Mouse (Mus musculus) liver (tissue): ENCODE measurements around the gene Gm11437.

ENCODE experiments used
- DNase-seq: peaks from one replicate; pipeline ENCODE4 v3.0.0-alpha.2; 2020; ENCODE audit warnings: mixed read lengths

Gm11437 gene

DNA sequence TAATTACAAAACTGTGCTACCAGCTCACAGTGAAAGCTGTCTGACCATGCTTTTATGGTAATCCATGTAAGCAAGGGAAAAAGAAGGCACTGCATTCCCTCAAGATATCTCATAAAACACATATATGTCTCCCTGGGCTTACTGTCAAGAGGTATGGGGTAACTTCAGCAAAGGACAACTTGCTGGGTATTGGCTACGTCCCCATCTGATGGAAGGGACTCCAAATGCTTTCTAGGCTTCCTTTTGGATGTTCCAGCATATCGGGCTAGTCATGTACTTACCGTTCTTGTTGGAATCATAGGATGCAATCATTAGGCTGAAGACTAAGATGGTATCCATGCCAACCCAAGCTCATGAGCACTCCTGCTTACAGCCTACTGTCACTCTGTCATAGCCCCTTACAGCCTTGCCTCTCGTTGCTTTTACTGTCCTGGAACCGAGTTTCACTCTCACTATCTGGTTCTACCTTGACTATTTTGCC lies at the start of gene Gm11437:
Gene Gm11437, minus strand, starts transcription at position 431 of the 481 bp plus-strand sequence.
- DNase-seq: no peak

GRCm38 (mm10) chr11:84210876-84211275 lies 43.6 kb upstream of the Gm11437 start:
- DNase-seq: no peak

GRCm38 (mm10) chr11:84205776-84206175 lies 38.5 kb upstream of the Gm11437 start:
- no peak for DNase-seq

DNA sequence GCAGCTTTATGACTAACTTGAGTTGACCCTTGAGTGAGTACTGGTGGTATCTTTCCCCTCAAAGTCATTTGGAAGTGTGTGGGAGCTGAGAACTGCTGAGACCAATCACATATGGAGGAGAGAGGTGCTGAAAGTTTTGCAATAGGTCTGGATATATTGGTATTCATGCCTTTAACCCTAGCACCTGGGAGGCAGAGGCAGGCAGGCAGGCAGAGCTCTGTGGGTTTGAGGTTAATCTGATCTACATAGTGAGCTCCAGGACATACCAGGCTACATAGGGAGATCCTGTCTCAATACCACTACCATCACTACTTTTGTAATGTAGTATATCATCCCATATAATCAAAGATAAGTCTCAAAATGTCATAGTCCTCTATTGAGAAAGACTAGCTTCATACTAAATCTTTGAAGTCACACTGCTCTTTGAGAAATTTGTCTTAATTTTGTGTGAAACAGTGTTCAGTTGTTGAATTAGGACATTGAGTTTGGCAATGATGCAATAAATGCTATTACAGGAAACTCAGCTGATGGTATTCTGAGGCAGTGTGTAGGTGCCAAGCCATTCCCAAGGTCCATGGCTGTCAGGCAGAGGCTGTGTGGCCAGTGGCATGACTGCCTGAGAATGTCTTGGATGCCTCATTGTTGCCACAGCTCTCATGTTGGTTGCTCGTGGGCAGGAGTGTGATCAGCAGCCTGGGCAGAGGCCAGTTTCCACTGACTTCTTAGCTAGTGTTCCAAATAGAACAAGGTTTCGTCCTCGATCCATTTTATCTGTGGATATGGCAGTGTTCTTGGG lies 30.5 kb upstream of the Gm11437 start:
- no peak for DNase-seq

DNA sequence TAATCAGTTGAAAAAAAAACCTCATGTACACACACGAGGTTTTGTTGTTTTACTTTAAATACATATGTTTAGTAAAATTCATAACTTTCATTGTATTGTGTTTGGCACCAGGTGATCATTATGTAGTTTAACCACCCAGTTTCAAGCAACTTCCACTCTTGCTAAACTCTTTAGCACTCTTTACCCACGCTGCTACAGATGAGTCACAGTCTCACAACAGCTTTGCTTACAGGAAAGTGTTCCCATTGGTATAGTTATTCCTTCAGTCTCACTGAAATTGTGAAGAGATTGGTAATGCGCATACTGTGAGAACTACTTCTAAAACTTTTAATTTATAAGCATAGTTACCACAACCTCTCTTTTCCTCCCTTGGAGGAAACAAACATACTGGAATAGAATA lies 27.5 kb upstream of the Gm11437 start:
- DNase-seq: no peak

DNA sequence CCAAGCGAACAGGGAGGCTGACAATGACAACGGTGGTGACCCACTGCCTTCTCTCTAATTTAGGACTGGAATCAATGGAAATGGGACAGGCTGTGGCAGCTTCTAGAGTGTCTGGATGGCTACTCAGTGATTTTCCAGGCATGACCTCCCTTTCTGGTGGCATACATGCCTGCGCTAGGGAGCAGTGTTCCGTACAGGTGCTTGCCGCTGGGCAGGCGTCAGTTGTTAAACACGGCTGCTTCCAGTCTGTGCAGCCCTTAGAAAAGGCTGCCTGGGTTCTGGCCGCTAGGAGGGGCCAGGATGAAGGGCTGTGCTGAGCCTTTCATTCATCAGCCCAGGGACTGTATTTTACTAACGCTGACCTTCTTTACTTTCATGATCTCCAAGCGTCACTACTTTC lies 26.0 kb upstream of the Gm11437 start:
- DNase-seq: peak; percentile 8

GRCm38 (mm10) chr11:84190581-84191233 lies 23.4 kb upstream of the Gm11437 start:
- DNase-seq: no peak

GRCm38 (mm10) chr11:84188530-84188929 lies 21.3 kb upstream of the Gm11437 start:
- no peak for DNase-seq

- no peak for DNase-seq
Measured at GRCm38 (mm10) chr11:84181286-84181685, 14.0 kb upstream of the Gm11437 start.

- DNase-seq: peak; percentile 69
Measured at GRCm38 (mm10) chr11:84179954-84180598, 12.8 kb upstream of the Gm11437 start.

DNA sequence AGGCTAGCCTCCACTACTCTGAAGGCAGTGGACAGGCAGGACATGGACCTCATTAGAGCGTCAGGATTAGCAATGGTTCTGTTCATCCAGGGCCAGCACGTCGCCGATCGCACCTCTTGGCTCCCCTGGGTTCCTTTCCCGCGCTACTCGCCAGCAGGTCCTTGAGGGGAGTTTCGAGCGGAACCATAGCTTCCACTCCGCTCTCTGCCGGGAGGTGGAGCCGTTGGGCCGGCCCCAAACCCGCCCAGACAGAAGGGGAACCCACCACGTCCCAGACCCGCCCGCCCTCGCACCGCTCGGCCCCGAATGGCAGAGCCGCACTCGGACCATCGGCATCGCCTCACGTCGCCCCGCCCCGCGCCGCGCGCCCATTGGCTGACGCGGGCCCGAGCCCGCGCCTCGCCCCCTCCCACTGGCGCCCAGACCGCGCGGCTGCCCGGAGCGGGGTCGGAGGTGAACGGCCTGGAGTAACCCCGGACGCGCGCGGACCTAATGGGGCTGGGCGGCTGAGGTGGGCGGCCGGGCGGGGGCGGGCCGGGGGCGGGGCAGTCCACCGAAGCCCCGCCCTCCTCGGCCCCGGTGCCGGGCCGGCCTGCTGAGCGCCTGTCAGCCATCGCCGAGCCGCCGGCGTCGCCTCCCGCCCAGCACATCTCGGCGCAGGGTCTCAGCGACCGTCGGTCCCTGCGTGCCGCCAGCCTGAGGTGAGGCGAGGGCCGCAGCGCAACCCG lies 12.1 kb upstream of the Gm11437 start:
- DNase-seq: peak; percentile 97

DNA sequence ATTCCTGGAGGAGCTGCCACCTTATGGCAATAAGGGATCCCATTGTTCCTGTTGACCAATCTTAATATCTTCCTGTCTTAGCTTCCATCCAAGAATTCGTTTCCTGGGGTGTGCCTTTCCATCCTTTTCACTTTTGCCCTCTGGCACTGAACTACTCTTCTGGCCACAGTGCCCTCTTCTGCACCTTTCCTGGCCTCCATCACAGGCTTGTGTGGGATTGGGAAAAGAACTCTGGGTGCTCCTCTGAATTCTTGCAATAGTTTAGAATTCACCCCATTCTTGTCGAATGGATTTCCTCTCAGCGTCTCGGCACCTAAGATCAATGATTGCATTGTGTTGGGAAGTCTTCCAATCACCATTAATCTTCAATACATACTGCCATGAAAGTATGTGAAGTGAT lies 11.3 kb upstream of the Gm11437 start:
- no peak for DNase-seq

DNA sequence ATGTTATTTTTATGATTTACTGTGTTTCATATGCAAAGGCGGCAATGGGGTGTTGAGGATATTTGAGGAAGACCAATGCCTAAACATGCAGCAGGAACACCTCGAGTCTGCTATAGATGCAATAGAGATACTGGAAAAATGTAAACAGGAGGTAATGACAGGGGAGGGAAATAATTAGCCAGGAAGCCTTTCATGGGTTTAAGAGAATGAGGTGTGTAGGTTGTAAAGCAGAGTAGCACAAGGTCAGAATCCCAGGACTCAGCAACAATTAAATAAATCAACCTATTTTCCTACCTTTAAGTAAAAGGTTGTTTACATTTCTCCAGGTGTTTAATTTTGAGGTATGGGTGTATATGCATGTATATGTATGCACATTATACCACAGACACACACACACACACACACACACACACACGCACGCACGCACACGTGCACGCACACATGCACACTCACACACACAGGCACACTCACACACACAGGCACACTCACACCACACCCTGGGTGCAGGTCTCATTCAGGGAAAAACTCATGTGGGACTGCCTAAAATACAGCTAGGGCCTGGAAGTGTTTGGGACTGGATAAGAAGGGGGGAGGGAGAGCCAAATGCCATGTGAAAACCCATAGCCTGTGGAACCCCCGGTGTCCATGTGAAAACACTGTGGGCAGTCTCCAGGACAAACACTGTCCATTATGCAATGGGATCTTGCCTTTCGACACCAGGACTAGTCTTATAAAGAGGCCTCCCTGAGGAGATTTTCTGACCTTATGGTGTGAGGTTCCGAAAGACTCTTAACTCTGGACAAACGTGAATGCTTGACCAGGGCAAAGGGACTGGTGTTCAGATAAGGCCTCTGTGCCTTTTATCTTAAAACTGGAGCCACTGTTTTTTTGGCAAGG lies 5.5 kb upstream of the Gm11437 start:
- no peak for DNase-seq

DNA sequence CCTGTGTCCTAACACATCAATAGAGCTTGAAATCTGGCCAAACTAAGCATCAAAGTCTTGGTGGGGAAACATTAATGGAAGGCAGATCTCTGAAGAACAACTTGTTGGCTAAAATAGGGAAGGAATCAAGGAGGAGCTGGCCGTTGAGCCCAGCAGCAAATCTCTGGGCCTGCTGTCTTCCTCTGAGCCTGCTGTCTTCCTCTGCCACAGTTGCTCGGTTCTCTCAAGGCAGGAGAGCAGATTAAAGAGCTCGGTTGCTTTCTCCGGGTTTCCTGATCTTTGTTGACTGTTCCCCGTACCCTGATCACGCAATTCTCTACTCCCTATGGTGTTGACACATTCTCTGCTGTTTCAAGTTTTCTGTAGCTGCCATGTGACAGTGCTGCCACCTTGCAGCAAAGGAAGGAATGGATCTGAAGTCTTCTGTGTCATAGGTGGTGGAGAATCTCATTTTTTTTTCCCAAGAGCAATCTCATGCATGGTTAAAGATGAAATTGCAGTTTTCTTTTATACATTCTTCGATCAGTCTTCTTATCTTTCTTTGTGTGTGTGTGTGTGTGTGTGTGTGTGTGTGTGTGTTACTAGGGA lies 1.5 kb upstream of the Gm11437 start:
- DNase-seq: peak; percentile 15

DNA sequence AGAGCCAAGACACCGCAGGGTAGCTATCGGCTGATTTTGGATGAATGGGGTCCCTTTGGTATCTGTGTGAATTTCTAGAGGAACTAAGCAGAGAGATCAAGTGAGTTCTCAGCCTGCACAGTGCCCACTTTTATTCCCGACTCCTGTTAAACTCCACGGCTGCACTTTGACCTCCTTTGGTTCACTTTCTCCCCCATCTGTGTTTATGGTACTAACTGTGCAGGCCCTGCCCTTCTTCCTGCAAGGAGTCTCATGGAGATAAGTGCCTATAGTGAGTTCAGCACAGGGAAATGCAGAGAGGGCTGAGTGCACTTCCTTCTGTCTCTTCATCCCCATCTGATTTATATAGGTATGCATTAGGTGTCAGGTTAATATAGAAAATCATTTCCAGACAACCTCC lies 2.7 kb downstream of the Gm11437 start:
- no peak for DNase-seq

DNA sequence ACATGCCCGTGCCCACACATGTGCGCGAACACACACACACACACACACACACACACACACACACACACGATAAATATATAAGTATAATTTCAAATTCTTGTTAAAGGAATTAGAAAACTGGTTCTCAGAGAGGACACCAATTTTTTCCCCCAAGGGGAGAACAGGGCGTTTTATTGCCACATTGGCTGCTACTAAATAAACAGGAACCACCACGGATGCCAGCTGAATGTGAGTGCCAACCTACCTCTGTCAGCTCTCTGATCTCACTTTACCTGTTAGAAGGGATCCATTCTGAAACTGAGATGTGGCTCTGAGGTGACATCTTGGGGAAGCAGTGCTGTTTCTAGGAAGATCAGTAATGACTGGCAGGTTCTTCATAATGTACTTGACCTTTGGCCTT lies 3.2 kb downstream of the Gm11437 start:
- no peak for DNase-seq

GRCm38 (mm10) chr11:84156535-84157262 lies 10.6 kb downstream of the Gm11437 start:
- DNase-seq: no peak

DNA sequence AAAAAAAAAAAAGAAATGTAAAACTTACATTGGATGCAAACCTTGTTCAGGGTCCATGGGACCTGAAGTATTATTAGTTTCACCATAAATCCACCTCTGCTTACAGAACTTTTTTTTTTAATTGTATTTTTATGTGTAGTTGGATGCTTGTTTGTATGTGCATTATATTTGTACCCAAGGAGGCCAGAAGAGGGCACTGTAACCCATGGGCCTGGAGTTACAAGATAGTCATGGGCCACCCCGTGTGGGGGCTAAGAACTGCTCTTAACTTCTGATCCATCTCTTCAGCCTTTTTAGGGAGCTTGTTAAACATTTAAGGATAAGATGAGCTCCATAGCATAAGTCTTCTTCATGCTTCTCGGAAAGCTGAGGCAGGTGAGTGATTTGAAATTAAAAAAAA lies 16.4 kb downstream of the Gm11437 start:
- DNase-seq: peak; percentile 22

DNA sequence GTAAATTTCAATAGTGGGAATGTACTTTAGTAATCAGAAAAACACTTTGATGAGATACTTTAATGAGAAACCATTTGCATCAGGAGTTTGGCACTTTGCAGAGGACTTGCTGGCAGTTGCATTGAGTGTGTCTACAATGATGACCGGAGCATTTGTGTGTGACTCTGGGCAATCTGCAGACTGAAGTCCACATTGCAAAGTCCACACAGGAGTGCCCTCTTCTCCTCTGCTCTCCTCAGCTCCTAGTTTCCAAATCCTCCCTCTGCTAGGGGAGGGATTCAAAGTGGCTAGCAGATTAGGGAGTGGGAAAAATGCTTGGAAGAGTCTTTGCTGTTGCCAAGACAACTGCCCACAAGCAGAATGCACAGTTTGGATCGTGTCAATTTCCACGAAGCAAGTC lies 21.2 kb downstream of the Gm11437 start:
- no peak for DNase-seq

- DNase-seq: no peak
Measured at GRCm38 (mm10) chr11:84145201-84145798, 22.0 kb downstream of the Gm11437 start.
